Mouse (Mus musculus): Measurements from ENCODE around the gene Rnf144a.
"Not testable (repeated sequence)": the region's sequence is repeated elsewhere in the genome, so short reads cannot be mapped to it uniquely, and the experiment has no call there.

Rnf144a gene

GRCm38 (mm10) chr12:26415104-26415771 lies at the start of gene Rnf144a:
Gene Rnf144a (minus strand): TSS chr12:26415254.
- peak; percentile 91 for DNase-seq

GRCm38 (mm10) chr12:26460091-26460490 lies 45.0 kb upstream of the Rnf144a start:
- DNase-seq: no peak

GRCm38 (mm10) chr12:26456028-26456698 lies 41.1 kb upstream of the Rnf144a start, which contains the start of gene Rsad2:
Gene Rsad2 (minus strand): TSS chr12:26456452.
- DNase-seq: no peak

- DNase-seq: no peak
These were observed 39.6 kb upstream of the Rnf144a start for GRCm38 (mm10) chr12:26454682-26455081.

GRCm38 (mm10) chr12:26452951-26453350 lies 37.9 kb upstream of the Rnf144a start:
- no peak for DNase-seq

GRCm38 (mm10) chr12:26451150-26451549 lies 36.1 kb upstream of the Rnf144a start:
- DNase-seq: no peak

GRCm38 (mm10) chr12:26449483-26449882 lies 34.4 kb upstream of the Rnf144a start:
- no peak for DNase-seq

- no peak for DNase-seq
These were observed 31.5 kb upstream of the Rnf144a start for GRCm38 (mm10) chr12:26446377-26447045.

GRCm38 (mm10) chr12:26444511-26444910 lies 29.5 kb upstream of the Rnf144a start:
- DNase-seq: no peak

GRCm38 (mm10) chr12:26444054-26444453 lies 29.0 kb upstream of the Rnf144a start:
- peak; percentile 67 for DNase-seq

GRCm38 (mm10) chr12:26439366-26439765 lies 24.3 kb upstream of the Rnf144a start:
- no peak for DNase-seq

GRCm38 (mm10) chr12:26437950-26438349 lies 22.9 kb upstream of the Rnf144a start:
- DNase-seq: no peak

- DNase-seq: no peak
These were observed 21.3 kb upstream of the Rnf144a start for GRCm38 (mm10) chr12:26436334-26436733.

- DNase-seq: not testable (repeated sequence)
These were observed 13.7 kb upstream of the Rnf144a start for GRCm38 (mm10) chr12:26428771-26429170.

GRCm38 (mm10) chr12:26424841-26425240 lies 9.8 kb upstream of the Rnf144a start:
- peak; percentile 62 for DNase-seq

- DNase-seq: no peak
These were observed 3.3 kb upstream of the Rnf144a start for GRCm38 (mm10) chr12:26418322-26418721.

- DNase-seq: no peak
These were observed 1.7 kb upstream of the Rnf144a start for GRCm38 (mm10) chr12:26416636-26417295.

- peak; percentile 58 for DNase-seq
These were observed 477 bp downstream of the Rnf144a start for GRCm38 (mm10) chr12:26414451-26415103.

GRCm38 (mm10) chr12:26413961-26414411 lies 1.1 kb downstream of the Rnf144a start:
- peak; percentile 43 for DNase-seq

GRCm38 (mm10) chr12:26412802-26413201 lies 2.3 kb downstream of the Rnf144a start:
- DNase-seq: no peak

GRCm38 (mm10) chr12:26411841-26412450 lies 3.1 kb downstream of the Rnf144a start:
- DNase-seq: no peak

- DNase-seq: no peak
These were observed 4.6 kb downstream of the Rnf144a start for GRCm38 (mm10) chr12:26410443-26410842.
